Mouse (Mus musculus): ENCODE measurements at regions not wholly inside any gene's neighbourhood (a gene's known extent, or its start where the extent isn't known, plus 50 kb on each side); places are given as distances from the start of the nearest gene placed in this dataset.
A peak's percentile ranks its signal among the peaks of the same experiment; 100 is the strongest.

DNA sequence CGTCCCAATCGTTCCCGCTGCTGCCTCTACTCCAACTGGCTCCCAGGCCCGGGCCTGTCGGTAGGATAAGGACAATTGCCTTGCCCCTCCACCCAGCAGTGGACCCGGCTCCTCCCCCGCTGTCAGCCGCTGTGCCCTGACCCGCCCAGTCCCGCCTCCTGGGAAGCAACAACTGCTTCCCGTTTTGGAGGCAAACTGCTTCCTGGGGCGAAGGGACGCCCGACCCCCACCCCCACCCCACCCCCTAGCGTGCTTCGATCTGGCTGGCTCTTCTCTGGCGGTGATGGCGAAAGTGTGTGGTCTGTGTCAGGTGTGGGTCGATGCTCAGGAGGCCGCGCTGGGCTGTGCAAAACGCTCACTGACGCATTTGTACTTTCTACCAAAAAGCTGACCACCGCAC is 164.9 kb downstream of the Tm4sf1 start:
- 16% methylated on average over 24 of the region's 24 CpGs for WGBS
- Histone ChIP-seq H3K36me3 (ENCODE audit: control insufficient read depth, insufficient read depth, low read length) (no peaks in the 10 kb centered on the region), H3K9me3 (replicated peaks; ENCODE audit: control insufficient read depth, low read length) (no peaks in the 10 kb centered on the region), H3K9ac (ENCODE audit: low read length) (no peak overlapping the region; the same call in 1 of the 2 replicates), H3K4me1 (ENCODE audit: control insufficient read depth, insufficient read depth, low read length) (no peaks in the 10 kb centered on the region), H3K27ac (ENCODE audit: low read length) (no peak overlapping the region), H3K4me2 (ENCODE audit: low read depth, low read length) (peak overlapping the region; percentile 59), H3K27me3 (ENCODE audit: control insufficient read depth, insufficient read depth, low read length) (no peaks in the 10 kb centered on the region), H3K4me3 (replicated peaks; ENCODE audit: low read length) (peak overlapping the region; percentile 44)
- peak; percentile 64; the same call in 1 of the 2 replicates for ATAC-seq (ENCODE audit: insufficient read depth, low FRiP score)

DNA sequence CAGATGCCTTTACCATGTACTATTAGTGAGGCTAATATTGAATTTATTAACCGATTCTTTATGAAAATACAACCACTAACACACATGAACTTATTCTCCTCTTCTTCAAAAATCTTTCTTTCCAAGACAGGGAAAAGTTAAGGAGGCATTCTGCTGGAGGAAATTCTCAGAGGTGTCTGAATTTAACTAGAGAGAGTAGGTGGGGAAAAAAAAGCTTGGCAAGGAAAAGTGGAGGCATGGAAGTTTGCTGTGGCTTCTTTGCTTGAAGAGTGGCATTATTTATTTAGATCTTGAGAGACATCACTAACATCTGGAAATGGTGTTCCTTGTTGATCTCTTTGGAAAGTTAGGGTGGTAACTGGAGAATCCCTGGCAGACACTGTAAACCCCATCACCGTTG is 173.2 kb downstream of the Tm4sf1 start:
- Histone ChIP-seq H3K27ac (ENCODE audit: low read length) (no peak overlapping the region), H3K4me3 (replicated peaks; ENCODE audit: low read length) (no peak overlapping the region), H3K9ac (ENCODE audit: low read length) (no peak overlapping the region), H3K4me2 (ENCODE audit: low read depth, low read length) (no peak overlapping the region), H3K9me3 (replicated peaks; ENCODE audit: control insufficient read depth, low read length) (no peaks in the 10 kb centered on the region), H3K36me3 (ENCODE audit: control insufficient read depth, insufficient read depth, low read length) (no peaks in the 10 kb centered on the region), H3K27me3 (ENCODE audit: control insufficient read depth, insufficient read depth, low read length) (no peaks in the 10 kb centered on the region), H3K4me1 (ENCODE audit: control insufficient read depth, insufficient read depth, low read length) (no peaks in the 10 kb centered on the region)
- WGBS: 78% methylated on average over 2 of the region's 2 CpGs
- no peak for ATAC-seq (ENCODE audit: insufficient read depth, low FRiP score)

DNA sequence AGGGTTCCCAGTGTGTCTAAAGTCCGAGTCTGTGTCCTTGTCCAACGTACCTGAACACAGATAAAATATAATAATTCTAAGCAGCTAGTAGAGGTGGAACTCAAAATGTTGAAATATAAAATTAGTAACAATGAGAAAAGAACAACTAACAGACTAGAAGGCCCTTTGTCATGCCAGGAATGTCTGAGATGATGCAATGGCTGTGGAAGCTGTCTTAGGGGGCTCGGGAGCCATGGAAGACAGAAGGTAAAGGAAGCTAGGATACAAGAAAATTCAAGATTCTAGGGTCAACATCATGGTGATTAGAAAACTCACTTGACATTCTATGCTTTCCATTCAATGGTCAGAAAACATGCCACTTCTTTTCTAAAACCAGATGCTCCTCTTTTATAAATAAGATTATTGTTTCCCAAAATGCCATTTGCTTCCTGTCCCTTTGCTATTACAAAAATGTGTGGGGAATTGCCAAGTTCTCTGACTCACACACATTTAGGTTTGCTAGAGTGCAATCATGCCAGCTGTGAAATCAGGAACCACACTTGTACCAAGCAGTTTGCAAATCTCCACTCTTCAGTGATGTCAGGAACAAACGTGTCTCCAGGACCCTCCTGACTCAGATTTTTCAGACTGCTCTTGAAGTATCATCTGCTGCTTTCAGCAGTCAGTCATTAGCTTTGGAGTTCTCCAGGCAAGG is 175.8 kb downstream of the Tm4sf1 start:
- Histone ChIP-seq H3K27me3 (ENCODE audit: control insufficient read depth, insufficient read depth, low read length) (no peaks in the 10 kb centered on the region), H3K36me3 (ENCODE audit: control insufficient read depth, insufficient read depth, low read length) (no peaks in the 10 kb centered on the region), H3K4me2 (ENCODE audit: low read depth, low read length) (no peak overlapping the region), H3K27ac (ENCODE audit: low read length) (no peak overlapping the region), H3K9me3 (replicated peaks; ENCODE audit: control insufficient read depth, low read length) (no peaks in the 10 kb centered on the region), H3K4me3 (replicated peaks; ENCODE audit: low read length) (no peak overlapping the region), H3K4me1 (ENCODE audit: control insufficient read depth, insufficient read depth, low read length) (no peaks in the 10 kb centered on the region), H3K9ac (ENCODE audit: low read length) (no peak overlapping the region)
- no peak for ATAC-seq (ENCODE audit: insufficient read depth, low FRiP score)
- 69% methylated on average over 4 of the region's 4 CpGs for WGBS

DNA sequence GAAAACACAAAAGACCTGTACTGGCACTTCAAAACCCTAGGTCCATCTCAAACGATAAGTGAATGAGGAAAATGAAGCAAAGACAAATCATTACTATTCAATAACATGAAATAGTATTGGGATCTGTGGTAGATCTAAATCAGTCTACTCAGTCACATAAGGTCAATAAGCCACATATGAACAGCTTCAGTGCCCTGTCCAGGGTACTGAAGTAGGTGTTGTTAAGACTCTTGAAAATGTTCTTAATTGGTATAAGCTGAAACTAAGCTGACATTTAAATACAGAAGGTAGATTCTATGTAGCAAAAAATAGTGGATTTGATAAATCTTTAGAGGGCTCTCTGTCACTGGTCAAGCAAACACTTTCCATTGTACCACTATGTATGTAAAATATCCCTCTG is 183.8 kb downstream of the Tm4sf1 start:
- H3K4me1 ChIP-seq (ENCODE audit: control insufficient read depth, insufficient read depth, low read length): no peaks in the 10 kb centered on the region
- WGBS: 90% methylated on average over 1 of the region's 1 CpGs
- no peaks in the 10 kb centered on the region for H3K27me3 ChIP-seq (ENCODE audit: control insufficient read depth, insufficient read depth, low read length)
- no peaks in the 10 kb centered on the region for H3K36me3 ChIP-seq (ENCODE audit: control insufficient read depth, insufficient read depth, low read length)
- H3K4me2 ChIP-seq (ENCODE audit: low read depth, low read length): no peak overlapping the region
- no peak overlapping the region for H3K4me3 ChIP-seq (replicated peaks; ENCODE audit: low read length)
- H3K27ac ChIP-seq (ENCODE audit: low read length): no peak overlapping the region
- no peak overlapping the region for H3K9ac ChIP-seq (ENCODE audit: low read length)
- no peak for ATAC-seq (ENCODE audit: insufficient read depth, low FRiP score)
- no peaks in the 10 kb centered on the region for H3K9me3 ChIP-seq (replicated peaks; ENCODE audit: control insufficient read depth, low read length)

DNA sequence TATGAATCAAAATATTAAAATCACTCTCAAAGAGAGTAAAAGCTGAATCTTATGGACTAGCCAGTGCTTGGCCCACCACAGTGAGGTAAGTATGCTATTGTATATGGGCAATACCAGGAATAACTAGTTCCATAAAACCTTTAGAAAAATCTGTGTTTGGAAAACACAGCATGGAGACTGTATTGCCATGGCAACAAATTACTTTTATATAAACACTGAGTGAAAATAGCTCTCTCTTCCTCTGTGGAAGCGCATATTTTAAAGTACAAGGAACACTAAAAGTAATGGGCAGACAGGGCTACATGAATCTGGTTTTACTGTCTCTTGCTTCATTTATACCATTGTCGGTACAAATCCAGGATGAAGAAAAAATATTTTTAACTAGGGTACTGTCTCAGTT is 199.5 kb downstream of the Tm4sf1 start:
- H3K36me3 ChIP-seq (ENCODE audit: control insufficient read depth, insufficient read depth, low read length): no peaks in the 10 kb centered on the region
- 37% methylated on average over 2 of the region's 2 CpGs for WGBS
- H3K4me3 ChIP-seq (replicated peaks; ENCODE audit: low read length): no peak overlapping the region
- no peak overlapping the region for H3K27ac ChIP-seq (ENCODE audit: low read length)
- no peak overlapping the region for H3K9ac ChIP-seq (ENCODE audit: low read length)
- H3K4me2 ChIP-seq (ENCODE audit: low read depth, low read length): no peak overlapping the region
- H3K27me3 ChIP-seq (ENCODE audit: control insufficient read depth, insufficient read depth, low read length): no peaks in the 10 kb centered on the region
- no peaks in the 10 kb centered on the region for H3K9me3 ChIP-seq (replicated peaks; ENCODE audit: control insufficient read depth, low read length)
- ATAC-seq (ENCODE audit: insufficient read depth, low FRiP score): no peak
- no peaks in the 10 kb centered on the region for H3K4me1 ChIP-seq (ENCODE audit: control insufficient read depth, insufficient read depth, low read length)

DNA sequence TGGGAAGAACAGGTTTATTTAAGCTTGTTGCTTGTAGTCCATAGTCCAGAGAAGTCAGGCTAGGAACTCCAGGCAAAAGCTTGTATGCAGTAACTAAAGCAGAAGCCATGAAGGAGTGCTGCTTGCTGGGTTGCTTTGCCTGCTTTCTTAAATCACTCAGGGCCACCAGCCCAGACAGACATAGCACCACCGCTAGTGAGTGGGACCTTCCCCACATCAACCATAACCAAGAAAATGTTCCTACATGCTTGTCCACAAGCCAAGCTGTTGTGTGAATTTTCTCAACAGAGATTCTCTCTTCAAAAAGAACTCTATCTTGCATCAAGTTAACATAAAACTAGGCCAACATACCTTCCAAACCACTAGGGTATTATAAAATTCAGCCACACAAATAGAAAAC is 201.3 kb downstream of the Tm4sf1 start:
- Histone ChIP-seq H3K9me3 (replicated peaks; ENCODE audit: control insufficient read depth, low read length) (no peaks in the 10 kb centered on the region), H3K27me3 (ENCODE audit: control insufficient read depth, insufficient read depth, low read length) (no peaks in the 10 kb centered on the region), H3K27ac (ENCODE audit: low read length) (no peak overlapping the region), H3K9ac (ENCODE audit: low read length) (no peak overlapping the region), H3K36me3 (ENCODE audit: control insufficient read depth, insufficient read depth, low read length) (no peaks in the 10 kb centered on the region), H3K4me3 (replicated peaks; ENCODE audit: low read length) (no peak overlapping the region), H3K4me2 (ENCODE audit: low read depth, low read length) (no peak overlapping the region), H3K4me1 (ENCODE audit: control insufficient read depth, insufficient read depth, low read length) (no peaks in the 10 kb centered on the region)
- 93% methylated on average over 1 of the region's 1 CpGs for WGBS
- no peak for ATAC-seq (ENCODE audit: insufficient read depth, low FRiP score)

DNA sequence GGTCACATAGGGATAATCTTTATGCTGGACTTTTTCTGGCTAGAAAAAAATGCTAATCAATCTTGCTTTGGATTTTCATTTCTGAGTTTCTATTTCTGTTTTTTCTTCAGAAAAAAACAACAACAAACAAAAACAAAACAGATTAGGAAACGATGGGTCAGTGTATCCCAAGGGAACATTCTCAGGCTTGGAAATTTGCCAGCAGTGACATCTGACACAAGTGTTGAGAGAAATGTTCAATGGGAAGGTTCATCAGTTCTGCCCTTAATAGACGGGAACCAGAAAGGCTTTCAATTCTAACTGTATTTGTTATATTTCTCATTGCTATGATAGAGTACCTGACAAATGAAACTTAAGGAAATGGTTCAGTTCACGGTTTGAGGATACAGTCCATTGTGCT is 206.9 kb downstream of the Tm4sf1 start:
- Histone ChIP-seq H3K27me3 (ENCODE audit: control insufficient read depth, insufficient read depth, low read length) (no peaks in the 10 kb centered on the region), H3K9ac (ENCODE audit: low read length) (no peak overlapping the region), H3K4me2 (ENCODE audit: low read depth, low read length) (no peak overlapping the region), H3K4me3 (replicated peaks; ENCODE audit: low read length) (no peak overlapping the region), H3K4me1 (ENCODE audit: control insufficient read depth, insufficient read depth, low read length) (no peaks in the 10 kb centered on the region), H3K36me3 (ENCODE audit: control insufficient read depth, insufficient read depth, low read length) (no peaks in the 10 kb centered on the region), H3K27ac (ENCODE audit: low read length) (no peak overlapping the region), H3K9me3 (replicated peaks; ENCODE audit: control insufficient read depth, low read length) (no peaks in the 10 kb centered on the region)
- 64% methylated on average over 3 of the region's 3 CpGs for WGBS
- no peak for ATAC-seq (ENCODE audit: insufficient read depth, low FRiP score)

DNA sequence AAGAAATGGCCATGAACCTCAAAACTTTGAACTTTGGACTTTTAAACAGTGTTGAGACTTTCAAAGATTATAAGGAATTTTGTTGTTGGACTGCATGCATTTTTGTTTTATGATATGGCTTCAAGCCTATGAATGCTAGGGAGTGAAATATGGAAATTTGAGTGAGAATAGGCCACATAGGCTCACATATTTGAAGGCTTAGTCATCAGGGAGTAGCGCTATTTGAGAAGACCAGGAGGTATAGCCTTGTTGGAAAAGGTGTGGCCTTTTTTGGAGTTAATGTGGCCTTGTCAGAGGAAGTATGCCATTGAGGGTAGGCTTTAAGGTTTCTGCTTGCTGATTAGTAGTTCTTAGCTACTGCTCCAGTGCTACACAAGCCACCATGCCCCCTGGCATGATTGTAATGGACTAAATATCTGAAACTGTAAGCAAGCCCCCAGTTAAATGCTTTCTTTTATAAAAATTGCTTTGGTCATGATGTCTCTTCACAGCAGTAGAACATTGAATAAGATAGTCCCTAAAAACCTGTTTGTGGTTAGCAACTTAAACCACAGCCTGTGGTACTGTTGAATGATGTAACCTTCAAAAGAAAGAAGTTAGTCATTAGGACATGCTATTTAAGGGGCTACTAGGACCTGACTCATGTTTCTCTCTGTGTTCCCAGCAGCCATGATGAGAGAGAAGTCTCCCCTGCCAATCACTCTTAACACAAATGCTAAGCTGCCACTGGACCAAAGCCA is 208.4 kb downstream of the Tm4sf1 start:
- WGBS: 58% methylated on average over 1 of the region's 1 CpGs
- no peak overlapping the region for H3K4me3 ChIP-seq (replicated peaks; ENCODE audit: low read length)
- no peak for ATAC-seq (ENCODE audit: insufficient read depth, low FRiP score)
- H3K4me2 ChIP-seq (ENCODE audit: low read depth, low read length): no peak overlapping the region
- no peaks in the 10 kb centered on the region for H3K4me1 ChIP-seq (ENCODE audit: control insufficient read depth, insufficient read depth, low read length)
- no peak overlapping the region for H3K27ac ChIP-seq (ENCODE audit: low read length)
- no peaks in the 10 kb centered on the region for H3K27me3 ChIP-seq (ENCODE audit: control insufficient read depth, insufficient read depth, low read length)
- no peaks in the 10 kb centered on the region for H3K36me3 ChIP-seq (ENCODE audit: control insufficient read depth, insufficient read depth, low read length)
- no peaks in the 10 kb centered on the region for H3K9me3 ChIP-seq (replicated peaks; ENCODE audit: control insufficient read depth, low read length)
- no peak overlapping the region for H3K9ac ChIP-seq (ENCODE audit: low read length)

DNA sequence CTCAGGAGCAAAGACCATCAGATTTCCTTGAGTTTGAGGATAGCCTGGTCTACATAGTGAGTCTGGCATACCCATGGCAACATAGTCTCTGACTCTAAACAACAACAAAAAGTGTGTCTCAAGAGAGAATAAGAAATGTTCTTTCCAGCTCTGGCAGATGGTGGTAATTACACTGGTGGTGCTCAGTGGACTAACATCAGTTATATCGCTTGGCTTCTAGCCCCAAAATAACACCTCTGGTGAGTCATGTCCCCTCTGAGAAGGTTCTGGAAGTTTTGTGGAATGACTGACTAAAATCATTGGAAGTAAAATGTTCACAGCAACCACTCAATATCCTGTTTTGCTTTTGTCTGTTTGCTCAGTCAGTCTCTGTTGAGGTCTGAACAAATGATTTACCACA is 227.3 kb downstream of the Tm4sf1 start:
- Histone ChIP-seq H3K36me3 (ENCODE audit: control insufficient read depth, insufficient read depth, low read length) (no peaks in the 10 kb centered on the region), H3K4me2 (ENCODE audit: low read depth, low read length) (no peak overlapping the region), H3K4me3 (replicated peaks; ENCODE audit: low read length) (no peak overlapping the region), H3K27ac (ENCODE audit: low read length) (no peak overlapping the region), H3K9ac (ENCODE audit: low read length) (no peak overlapping the region), H3K27me3 (ENCODE audit: control insufficient read depth, insufficient read depth, low read length) (no peaks in the 10 kb centered on the region), H3K4me1 (ENCODE audit: control insufficient read depth, insufficient read depth, low read length) (no peaks in the 10 kb centered on the region), H3K9me3 (replicated peaks; ENCODE audit: control insufficient read depth, low read length) (no peaks in the 10 kb centered on the region)
- WGBS: 93% methylated on average over 1 of the region's 1 CpGs
- no peak for ATAC-seq (ENCODE audit: insufficient read depth, low FRiP score)

Measured in stomach, embryonic 16.5 days (tissue).